Mouse (Mus musculus) right cerebral cortex, adult 2 months (tissue): ENCODE results near the gene Enpep.

Experiments used
- DNase-seq, 2 experiments: peaks; one replicate each; pipeline ENCODE4 v3.0.0; 2021 to 2022; ENCODE audit warnings: low spot score in 2 of 2

Enpep gene

DNA sequence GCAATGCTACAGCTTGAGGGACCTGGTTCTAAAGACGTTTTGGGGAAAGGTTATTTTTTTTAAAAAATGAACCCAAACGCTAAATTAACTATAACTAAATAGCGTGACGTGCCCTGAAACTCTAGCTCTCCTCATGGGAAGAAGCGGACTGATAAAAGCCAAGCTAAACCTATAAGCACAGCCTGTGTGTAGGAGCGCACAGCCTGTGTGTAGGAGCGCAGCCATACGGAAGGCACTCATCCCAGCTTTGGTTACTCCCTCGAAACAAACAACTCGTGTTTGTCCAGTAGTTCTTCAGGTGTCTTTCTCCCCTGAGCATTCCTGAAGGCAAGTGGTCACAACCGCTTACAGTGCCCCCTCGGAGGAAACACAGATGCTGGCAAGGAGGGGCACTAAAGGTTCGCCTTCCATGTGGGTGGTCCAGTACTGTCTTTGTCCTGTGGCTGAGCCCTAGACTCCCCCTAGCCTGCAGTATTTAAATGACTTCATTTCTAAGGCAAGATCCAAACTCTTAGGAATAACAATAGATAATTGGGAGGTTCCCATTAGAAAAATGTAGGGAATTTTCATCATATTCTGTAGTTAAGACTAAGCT is 93.8 kb downstream of the Enpep start:
- DNase-seq, result peak in 1 of 2 experiments; percentile 26

GRCm38 (mm10) chr3:129238010-129238409 is 94.5 kb downstream of the Enpep start:
- DNase-seq, result no peak

DNA sequence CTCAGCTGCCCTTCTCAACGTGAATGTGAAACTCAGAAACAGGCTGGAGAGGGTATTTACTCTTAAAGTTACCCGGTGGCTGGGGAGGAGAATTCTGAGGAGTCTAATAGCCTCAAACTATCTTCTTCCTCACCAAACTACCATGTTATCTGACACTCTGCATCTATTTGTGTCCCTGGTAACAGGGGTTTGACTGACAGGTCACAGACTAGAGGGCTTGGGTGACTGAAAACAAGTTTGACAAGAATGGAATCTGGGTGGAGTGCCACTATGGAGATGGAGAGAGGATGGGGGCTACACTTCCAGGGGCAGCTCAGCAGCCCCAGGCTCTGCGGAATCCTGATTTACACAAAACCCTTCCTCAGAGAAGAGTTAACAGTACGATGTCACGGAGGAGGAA is 105.2 kb downstream of the Enpep start:
- DNase-seq, result no peak

DNA sequence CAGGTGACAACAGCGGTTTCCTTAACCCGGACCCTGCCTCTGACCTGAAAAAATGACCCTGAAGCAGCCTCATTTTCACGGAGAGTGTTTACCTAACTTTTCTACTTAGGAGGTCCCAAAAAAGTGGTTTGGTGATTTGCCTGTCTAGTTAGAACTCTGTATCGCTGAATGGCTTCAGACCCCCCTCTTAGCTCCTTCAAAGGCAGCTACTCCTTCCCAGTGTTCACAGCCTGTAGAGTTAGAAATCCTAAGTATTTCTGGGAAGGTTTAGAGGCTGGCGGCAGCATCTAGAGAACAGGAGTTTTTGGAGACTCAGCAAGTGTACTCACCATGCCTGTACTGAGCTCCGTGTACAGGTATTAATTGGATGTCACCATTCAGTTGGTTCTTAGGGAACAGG is 105.8 kb downstream of the Enpep start:
- no peak for DNase-seq

GRCm38 (mm10) chr3:129225577-129226289 is 106.8 kb downstream of the Enpep start:
- DNase-seq, result no peak

DNA sequence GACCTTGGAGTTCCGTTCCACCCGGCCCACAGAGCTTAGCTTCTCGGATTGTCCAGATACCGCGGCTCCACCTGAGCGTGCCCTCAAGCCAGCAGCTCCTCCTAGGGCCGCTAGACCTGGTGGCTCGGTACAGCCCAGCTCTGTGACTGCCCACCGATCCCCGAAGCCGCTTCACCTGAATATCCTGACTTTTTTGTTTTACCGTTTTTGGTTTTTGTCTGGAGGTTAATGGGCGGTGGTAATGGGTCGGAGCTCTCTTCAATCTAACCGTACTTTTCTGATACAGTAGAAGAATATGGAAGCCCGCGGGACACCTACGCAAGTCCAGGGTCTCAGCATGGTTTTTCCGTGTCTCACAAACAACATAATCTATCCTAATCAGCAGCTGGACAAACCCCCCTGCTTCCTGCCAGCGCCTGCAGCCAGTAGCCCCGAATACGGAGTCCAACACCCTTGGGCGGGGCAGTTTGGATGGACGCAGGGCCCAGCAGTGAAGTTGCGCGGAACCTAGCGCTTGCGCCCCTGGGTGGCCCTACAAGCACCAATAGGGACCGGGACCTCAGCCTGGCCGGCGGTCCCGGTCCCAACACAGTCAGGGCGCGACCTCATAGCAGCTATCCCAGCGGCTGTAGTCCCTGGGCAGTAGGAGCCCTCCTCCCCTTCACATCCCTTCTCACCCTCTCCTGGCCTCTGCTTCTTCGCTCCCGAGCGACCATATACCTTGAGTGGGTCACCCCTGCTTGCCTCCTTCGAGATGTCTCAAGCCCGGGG is 107.5 kb downstream of the Enpep start:
- DNase-seq, result no peak

DNA sequence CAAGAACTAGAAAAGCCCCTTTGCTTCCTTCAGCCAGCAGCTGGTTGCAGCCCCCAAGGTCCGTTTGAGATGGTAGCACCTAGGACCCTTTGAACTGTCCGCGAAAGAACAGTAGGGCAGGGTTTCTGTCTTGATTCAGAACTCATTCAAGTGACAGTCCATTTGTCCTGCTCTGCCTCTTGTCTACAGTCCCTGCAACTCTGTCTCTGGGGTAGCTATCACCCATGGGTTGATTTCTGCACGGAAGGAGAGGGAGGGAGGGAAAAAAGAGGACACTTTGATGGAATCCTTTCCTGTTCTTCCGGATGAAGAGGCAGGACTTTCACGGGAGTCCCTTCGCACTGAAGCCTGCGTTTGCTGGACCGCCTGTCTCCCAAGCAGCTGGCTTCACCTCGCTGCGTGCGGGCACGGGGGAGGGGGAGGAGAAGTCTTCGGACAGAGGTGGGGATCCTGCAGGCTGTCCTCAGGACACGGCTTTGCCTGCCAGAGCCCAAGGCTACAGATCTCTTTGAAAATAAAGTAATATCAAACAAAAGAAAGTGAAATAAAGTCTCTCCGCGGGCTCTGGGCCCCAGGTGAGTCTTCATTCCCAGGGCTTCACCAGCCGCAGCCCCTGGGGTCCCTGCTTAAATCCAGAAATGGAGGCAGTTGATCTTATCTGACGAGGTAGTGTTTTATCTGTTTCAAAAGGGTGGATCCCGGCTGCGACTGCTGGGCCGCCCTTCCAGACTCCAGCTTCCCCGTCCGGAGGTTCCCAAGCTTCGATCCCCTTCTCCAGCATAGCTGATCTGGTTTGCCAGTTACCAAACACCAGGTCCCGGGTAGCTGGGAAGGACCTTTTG is 108.3 kb downstream of the Enpep start:
- DNase-seq, result no peak

GRCm38 (mm10) chr3:129223401-129223800 is 109.1 kb downstream of the Enpep start:
- no peak for DNase-seq

- no peak for DNase-seq
Measured at GRCm38 (mm10) chr3:129222448-129223290, 109.9 kb downstream of the Enpep start.

- no peak for DNase-seq
Measured at GRCm38 (mm10) chr3:129221380-129222260, 110.9 kb downstream of the Enpep start.

DNA sequence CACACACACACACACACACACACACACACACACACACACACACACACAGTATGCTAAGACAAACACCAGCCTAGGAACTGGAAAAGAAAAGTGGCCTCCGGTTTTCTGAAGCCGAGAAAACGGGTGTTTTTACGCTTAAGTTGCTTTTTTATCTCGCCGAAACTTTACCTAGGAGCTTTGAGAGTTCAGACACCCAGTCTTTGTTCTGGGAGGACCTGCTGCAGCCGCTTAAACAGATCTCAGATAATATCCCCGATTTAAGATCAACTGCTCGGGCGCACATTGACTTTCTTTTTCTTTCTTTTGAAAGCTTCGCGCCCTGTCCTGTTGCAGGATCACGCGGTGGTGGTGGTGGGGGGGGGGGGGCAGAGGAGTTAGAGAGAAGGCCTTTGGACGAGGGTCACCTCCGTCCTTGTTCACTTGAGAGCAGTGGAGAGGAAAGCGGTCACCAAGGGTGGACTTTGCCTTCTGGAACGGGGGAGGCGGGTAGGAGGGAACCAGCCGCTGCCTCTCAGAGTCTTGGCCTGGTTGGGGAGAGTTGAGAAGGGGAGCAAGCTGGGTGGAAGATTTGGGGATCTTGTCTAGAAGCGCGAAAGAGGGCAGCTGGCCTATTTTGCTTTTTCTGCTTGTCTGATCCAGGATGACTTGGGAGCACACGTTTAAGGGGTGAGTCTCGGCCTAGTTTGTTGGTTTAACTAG is 111.7 kb downstream of the Enpep start:
- DNase-seq, result no peak

GRCm38 (mm10) chr3:129220086-129220670 is 112.3 kb downstream of the Enpep start:
- no peak for DNase-seq
